Mouse (Mus musculus): ENCODE data around the gene Nufip2. TPM values are rescaled to one million over a fixed set of nuclear protein-coding genes. Genes with fewer than 3 reads are reported as not detected.
"Not testable (repeated sequence)": the region's sequence is repeated elsewhere in the genome, so short reads cannot be mapped to it uniquely, and the experiment has no call there.

The Nufip2 gene
- total and polyA plus RNA-seq, 3 experiments, result 11.4 to 47.6 (median 44.8) TPM

- WGBS, result 66% methylated on average over 7 of the region's 7 CpGs
- H3K4me1 ChIP-seq (ENCODE audit: control insufficient read depth, insufficient read depth, low read length), result no peaks in the 10 kb centered on the region; the same call in 1 of the 2 replicates
- TF ChIP-seq POLR2A (IDR thresholded peaks at IDR 0.05; ENCODE audit: insufficient read depth, low read depth, low read length), result no peak
- no peak for TF ChIP-seq CTCF (IDR thresholded peaks at IDR 0.05)
- TF ChIP-seq EP300 (IDR thresholded peaks at IDR 0.05; ENCODE audit: insufficient read depth, low read depth, low read length), result no peak
- intact Hi-C loops (cut with DNase I), result no loop called here
- H3K79me2 ChIP-seq (replicated peaks; ENCODE audit: control insufficient read depth, insufficient read depth, low read length), result no peaks in the 10 kb centered on the region
- no peak for DNase-seq
- no peak overlapping the region for H3K9ac ChIP-seq (ENCODE audit: low read depth, low read length)
- H3K27me3 ChIP-seq (ENCODE audit: control insufficient read depth, insufficient read depth, low read length), result no peaks in the 10 kb centered on the region
- H3K27ac ChIP-seq, result no peak overlapping the region
- no peaks in the 10 kb centered on the region for H3K36me3 ChIP-seq (ENCODE audit: control insufficient read depth, insufficient read depth, low read length)
- no peak overlapping the region for H3K4me3 ChIP-seq
Measured at GRCm38 (mm10) chr11:77738555-77738954, 52.6 kb downstream of the Nufip2 start.

DNA sequence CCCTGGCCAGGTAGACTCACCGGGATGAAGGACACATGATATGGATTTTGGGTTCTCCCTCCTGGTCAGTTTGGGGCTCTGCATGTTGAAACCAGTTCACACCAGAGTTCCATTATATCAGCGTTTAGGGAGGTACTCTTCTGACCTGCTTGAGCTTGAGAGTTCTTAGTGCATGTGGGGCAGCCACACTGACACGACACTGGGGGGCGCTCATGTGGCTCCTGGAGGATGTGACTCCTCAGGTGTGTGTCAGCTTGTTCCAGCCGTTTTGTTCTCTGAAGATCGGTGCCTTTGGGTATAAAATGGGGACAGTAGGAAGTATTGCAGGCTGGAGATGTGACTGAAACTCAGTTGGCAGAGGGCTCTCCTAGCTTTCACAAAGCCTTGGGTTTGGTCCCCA, 58.0 kb downstream of the Nufip2 start:
- no peak overlapping the region for H3K4me3 ChIP-seq
- 29% methylated on average over 6 of the region's 6 CpGs for WGBS
- peak; percentile 14 to 40 for DNase-seq
- H3K36me3 ChIP-seq (ENCODE audit: control insufficient read depth, insufficient read depth, low read length), result no peaks in the 10 kb centered on the region
- no peak overlapping the region for H3K9ac ChIP-seq (ENCODE audit: low read depth, low read length)
- H3K27me3 ChIP-seq (ENCODE audit: control insufficient read depth, insufficient read depth, low read length), result no peaks in the 10 kb centered on the region
- H3K79me2 ChIP-seq (replicated peaks; ENCODE audit: control insufficient read depth, insufficient read depth, low read length), result no peaks in the 10 kb centered on the region
- H3K4me1 ChIP-seq (ENCODE audit: control insufficient read depth, insufficient read depth, low read length), result no peaks in the 10 kb centered on the region
- TF ChIP-seq POLR2A (IDR thresholded peaks at IDR 0.05; ENCODE audit: insufficient read depth, low read depth, low read length), result no peak
- no peak for TF ChIP-seq EP300 (IDR thresholded peaks at IDR 0.05; ENCODE audit: insufficient read depth, low read depth, low read length)
- peak; percentile 73 for TF ChIP-seq CTCF (IDR thresholded peaks at IDR 0.05)
- intact Hi-C loops (cut with DNase I), result loop anchor here (10.0 kb wide), 1 partner anchor 221 kb away; no protein-coding TSS in a partner anchor
- H3K27ac ChIP-seq, result no peak overlapping the region

- intact Hi-C loops (cut with DNase I), result loop anchor here (10.0 kb wide), 1 partner anchor 218 kb away; no protein-coding TSS in a partner anchor
Measured at GRCm38 (mm10) chr11:77746652-77747051, 60.7 kb downstream of the Nufip2 start.

DNA sequence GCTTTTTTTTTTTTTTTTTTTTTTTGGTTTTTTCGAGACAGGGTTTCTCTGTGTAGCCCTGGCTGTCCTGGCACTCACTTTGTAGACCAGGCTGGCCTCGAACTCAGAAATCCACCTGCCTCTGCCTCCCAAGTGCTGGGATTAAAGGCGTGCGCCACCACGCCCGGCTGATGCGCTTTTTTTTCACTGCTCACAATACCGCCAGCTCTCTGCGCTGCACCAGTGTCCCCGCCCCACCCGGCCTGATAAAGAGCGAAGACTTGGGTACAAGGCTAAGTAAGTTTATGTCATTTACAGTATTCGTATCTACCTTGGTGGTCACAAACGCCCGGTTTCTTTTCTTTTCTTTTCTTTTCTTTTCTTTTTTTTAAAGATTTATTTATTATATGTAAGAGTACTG, 61.1 kb downstream of the Nufip2 start:
- DNase-seq; H3K79me2 ChIP-seq (replicated peaks; ENCODE audit: control insufficient read depth, insufficient read depth, low read length); H3K27ac ChIP-seq; H3K9ac ChIP-seq (ENCODE audit: low read depth, low read length); H3K4me1 ChIP-seq (ENCODE audit: control insufficient read depth, insufficient read depth, low read length); H3K36me3 ChIP-seq (ENCODE audit: control insufficient read depth, insufficient read depth, low read length); H3K27me3 ChIP-seq (ENCODE audit: control insufficient read depth, insufficient read depth, low read length); H3K4me3 ChIP-seq: not testable (repeated sequence)
- intact Hi-C loops (cut with DNase I), result loop anchor here (10.0 kb wide), 1 partner anchor 218 kb away; no protein-coding TSS in a partner anchor
- WGBS, result 93% methylated on average over 14 of the region's 15 CpGs

More at GRCm38 (mm10) chr11:77746652-77747051, 60.7 kb downstream of the Nufip2 start:
- no peaks in the 10 kb centered on the region for H3K36me3 ChIP-seq (ENCODE audit: control insufficient read depth, insufficient read depth, low read length)
- no peak for DNase-seq
- H3K9ac ChIP-seq (ENCODE audit: low read depth, low read length), result no peak overlapping the region
- H3K4me1 ChIP-seq (ENCODE audit: control insufficient read depth, insufficient read depth, low read length), result no peaks in the 10 kb centered on the region
- no peaks in the 10 kb centered on the region for H3K27me3 ChIP-seq (ENCODE audit: control insufficient read depth, insufficient read depth, low read length)
- no peak overlapping the region for H3K27ac ChIP-seq
- no peaks in the 10 kb centered on the region for H3K79me2 ChIP-seq (replicated peaks; ENCODE audit: control insufficient read depth, insufficient read depth, low read length)
- no peak overlapping the region for H3K4me3 ChIP-seq
- WGBS, result 76% methylated on average over 4 of the region's 4 CpGs
- TF ChIP-seq CTCF (IDR thresholded peaks at IDR 0.05) (no peak), POLR2A (IDR thresholded peaks at IDR 0.05; ENCODE audit: insufficient read depth, low read depth, low read length) (no peak), EP300 (IDR thresholded peaks at IDR 0.05; ENCODE audit: insufficient read depth, low read depth, low read length) (no peak)

DNA sequence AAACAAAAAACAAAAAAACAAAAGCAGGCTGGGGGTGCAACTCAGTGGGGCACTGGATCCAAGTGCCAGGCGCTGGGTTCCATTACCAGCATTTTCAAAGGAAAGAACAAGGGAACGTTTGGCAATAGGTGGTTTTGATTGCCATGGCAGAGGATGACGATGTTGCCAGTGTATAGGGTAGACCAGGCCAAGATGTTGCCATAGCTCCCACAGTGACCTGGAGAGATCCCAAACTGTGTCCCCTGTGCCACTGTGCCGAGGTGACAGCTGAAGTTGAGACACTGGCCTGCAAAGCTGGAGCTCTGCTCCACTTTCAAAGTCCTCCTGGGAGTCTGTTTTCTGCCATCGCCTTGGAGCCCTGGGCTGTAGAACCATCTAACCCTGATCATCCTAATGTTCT, 63.0 kb downstream of the Nufip2 start:
- TF ChIP-seq POLR2A (IDR thresholded peaks at IDR 0.05; ENCODE audit: insufficient read depth, low read depth, low read length) (no peak), EP300 (IDR thresholded peaks at IDR 0.05; ENCODE audit: insufficient read depth, low read depth, low read length) (no peak), CTCF (IDR thresholded peaks at IDR 0.05) (no peak)
- H3K9ac ChIP-seq (ENCODE audit: low read depth, low read length), result no peak overlapping the region
- no peaks in the 10 kb centered on the region for H3K27me3 ChIP-seq (ENCODE audit: control insufficient read depth, insufficient read depth, low read length)
- no peak for DNase-seq
- intact Hi-C loops (cut with DNase I), result loop anchor here (10.0 kb wide), 1 partner anchor 216 kb away; no protein-coding TSS in a partner anchor
- H3K79me2 ChIP-seq (replicated peaks; ENCODE audit: control insufficient read depth, insufficient read depth, low read length), result no peaks in the 10 kb centered on the region
- WGBS, result 88% methylated on average over 5 of the region's 5 CpGs
- no peaks in the 10 kb centered on the region for H3K4me1 ChIP-seq (ENCODE audit: control insufficient read depth, insufficient read depth, low read length)
- H3K27ac ChIP-seq, result no peak overlapping the region
- H3K4me3 ChIP-seq, result no peak overlapping the region
- no peaks in the 10 kb centered on the region for H3K36me3 ChIP-seq (ENCODE audit: control insufficient read depth, insufficient read depth, low read length)

DNA sequence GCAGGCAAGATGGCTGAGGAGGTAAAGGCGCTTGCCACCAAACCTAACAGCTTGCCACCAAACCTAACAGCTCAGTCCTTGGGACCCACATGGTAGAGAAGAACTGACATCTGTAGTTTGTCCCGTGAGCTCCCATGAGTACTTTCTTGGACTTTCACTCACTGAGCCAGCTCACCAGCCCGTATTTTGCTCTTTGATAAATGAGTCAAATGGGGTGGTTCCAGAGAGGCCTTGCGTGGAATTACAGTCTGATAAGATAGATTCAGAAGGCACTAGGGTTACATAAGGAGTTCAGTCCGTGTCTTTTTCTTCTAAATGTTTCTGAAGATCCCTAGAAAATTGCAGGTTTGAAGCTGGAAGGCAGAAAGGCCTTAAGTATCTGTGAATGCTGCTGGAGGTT, 66.6 kb downstream of the Nufip2 start:
- Histone ChIP-seq H3K9ac (ENCODE audit: low read depth, low read length) (no peak overlapping the region), H3K27ac (no peak overlapping the region), H3K4me3 (no peak overlapping the region), H3K79me2 (replicated peaks; ENCODE audit: control insufficient read depth, insufficient read depth, low read length) (no peaks in the 10 kb centered on the region), H3K36me3 (ENCODE audit: control insufficient read depth, insufficient read depth, low read length) (no peaks in the 10 kb centered on the region), H3K4me1 (ENCODE audit: control insufficient read depth, insufficient read depth, low read length) (no peaks in the 10 kb centered on the region), H3K27me3 (ENCODE audit: control insufficient read depth, insufficient read depth, low read length) (no peaks in the 10 kb centered on the region)
- TF ChIP-seq POLR2A (IDR thresholded peaks at IDR 0.05; ENCODE audit: insufficient read depth, low read depth, low read length) (no peak), CTCF (IDR thresholded peaks at IDR 0.05) (no peak), EP300 (IDR thresholded peaks at IDR 0.05; ENCODE audit: insufficient read depth, low read depth, low read length) (no peak)
- intact Hi-C loops (cut with DNase I), result no loop called here
- 66% methylated on average over 5 of the region's 5 CpGs for WGBS
- no peak for DNase-seq
